Mouse (Mus musculus) MEL (cell line): ENCODE results near the gene Zc3h13.

Source experiments
- EP300 ChIP-seq, 2 experiments: IDR thresholded peaks; 2 replicates each; pipeline ENCODE4 v1.6.1; 2011; ENCODE audit warnings: improper control_type of control experiment in 2 of 2, low read length in 2 of 2, low read depth in 1 of 2, mild to moderate bottlenecking in 1 of 2
- MAFK ChIP-seq: IDR thresholded peaks from 2 replicates; pipeline ENCODE4 v1.6.1; 2011; ENCODE audit warnings: low read depth, mild to moderate bottlenecking, low read length, improper control_type of control experiment, borderline replicate concordance
- POLR2A ChIP-seq, 2 experiments: IDR thresholded peaks; 2 replicates each; pipeline ENCODE4 v1.6.1; 2011 to 2012; ENCODE audit warnings: low read length in 2 of 2, mild to moderate bottlenecking in 2 of 2, control low read depth in 1 of 2, improper control_type of control experiment in 1 of 2, low read depth in 1 of 2, moderate library complexity in 1 of 2; ENCODE audit not compliant: control insufficient read depth in 1 of 2, insufficient read depth in 1 of 2, poor library complexity in 1 of 2
- SIN3A ChIP-seq: IDR thresholded peaks from 2 replicates; pipeline ENCODE4 v1.6.1; 2012; ENCODE audit warnings: low read length, improper control_type of control experiment, inconsistent platforms
- ZKSCAN1 ChIP-seq: IDR thresholded peaks from 2 replicates; pipeline ENCODE4 v1.6.1; 2012; ENCODE audit warnings: low read depth, mild to moderate bottlenecking, inconsistent platforms, low read length, improper control_type of control experiment, moderate library complexity
- ZMIZ1 ChIP-seq: IDR thresholded peaks from 2 replicates; pipeline ENCODE4 v1.6.1; 2012; ENCODE audit warnings: low read depth, mild to moderate bottlenecking, inconsistent platforms, low read length, improper control_type of control experiment, moderate library complexity

- TF ChIP-seq MAFK, result no peak
- no peak for TF ChIP-seq EP300 (IDR thresholded peaks at IDR 0.05; ENCODE audit: low read depth in 1 of 2, low read length in 2 of 2)
- no peak for TF ChIP-seq ZMIZ1
- TF ChIP-seq SIN3A, result no peak
- TF ChIP-seq ZKSCAN1, result no peak
- TF ChIP-seq POLR2A (IDR thresholded peaks at IDR 0.05; ENCODE audit: control insufficient read depth in 1 of 2, insufficient read depth in 1 of 2, low read depth in 1 of 2, low read length in 2 of 2, poor library complexity in 1 of 2), result no peak
Observed at GRCm38 (mm10) chr14:75301081-75301480, 16.9 kb downstream of the Zc3h13 start.
